Mouse (Mus musculus) G1E (cell line): ENCODE measurements around the gene 1700020D05Rik.

Source experiments
- CTCF ChIP-seq: IDR thresholded peaks from 2 replicates; pipeline ENCODE4 v1.5.1; 2012; ENCODE audit warnings: low read depth, low read length, inconsistent platforms, mixed read lengths
- GATA1 ChIP-seq: IDR thresholded peaks from 2 replicates; pipeline ENCODE4 v1.6.1; 2012; ENCODE audit warnings: borderline replicate concordance, low read length, inconsistent platforms, mixed read lengths

- TF ChIP-seq GATA1 (no peak), CTCF (no peak)
Observed at GRCm38 (mm10) chr19:5510031-5511026, 6.7 kb upstream of the 1700020D05Rik start, which contains the start of gene Snx32.
